Mouse (Mus musculus): ENCODE measurements around the gene Olfr544. TPM values are rescaled to one million over a fixed set of nuclear protein-coding genes. Genes with fewer than 3 reads are reported as not detected.

Gene Olfr544
- polyA plus RNA-seq, 1 experiment from 2014 or later = 0.03 TPM

DNA sequence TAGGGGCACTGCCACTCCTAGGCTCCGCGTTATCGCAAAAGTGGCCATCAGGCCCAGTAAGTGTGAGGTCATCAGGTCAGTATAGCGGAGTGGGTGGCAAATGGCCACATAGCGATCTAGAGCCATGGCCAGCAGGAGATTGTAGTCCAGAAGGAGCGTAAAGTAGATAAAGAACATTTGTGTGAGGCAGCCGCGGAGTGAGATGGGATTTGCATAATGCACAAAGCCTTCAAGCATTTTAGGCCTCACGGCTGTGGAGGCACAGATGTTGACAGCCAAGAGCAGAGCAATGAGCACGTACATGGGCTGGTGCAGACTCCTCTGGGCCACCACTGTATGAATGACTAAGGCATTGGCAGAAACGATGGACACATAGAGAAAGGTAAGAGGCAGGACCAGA lies 10.7 kb downstream of the Olfr544 start:
- ATAC-seq (ENCODE audit: low read depth) = no peak
- Histone ChIP-seq H3K9me3 (replicated peaks) (no peaks in the 10 kb centered on the region), H3K27me3 (no peaks in the 10 kb centered on the region), H3K9ac (no peak overlapping the region), H3K4me3 (replicated peaks) (no peak overlapping the region), H3K4me2 (no peak overlapping the region), H3K27ac (no peak overlapping the region), H3K36me3 (0 out of 2 replicates have a peak, but pooled peaks cover 3% of the 10 kb centered on the region), H3K4me1 (replicated peaks) (0 out of 2 replicates have a peak, but pooled peaks cover 6% of the 10 kb centered on the region)
- DNase-seq = no peak
- 80% methylated on average over 11 of the region's 11 CpGs for WGBS (ENCODE audit: insufficient replicate concordance)

DNA sequence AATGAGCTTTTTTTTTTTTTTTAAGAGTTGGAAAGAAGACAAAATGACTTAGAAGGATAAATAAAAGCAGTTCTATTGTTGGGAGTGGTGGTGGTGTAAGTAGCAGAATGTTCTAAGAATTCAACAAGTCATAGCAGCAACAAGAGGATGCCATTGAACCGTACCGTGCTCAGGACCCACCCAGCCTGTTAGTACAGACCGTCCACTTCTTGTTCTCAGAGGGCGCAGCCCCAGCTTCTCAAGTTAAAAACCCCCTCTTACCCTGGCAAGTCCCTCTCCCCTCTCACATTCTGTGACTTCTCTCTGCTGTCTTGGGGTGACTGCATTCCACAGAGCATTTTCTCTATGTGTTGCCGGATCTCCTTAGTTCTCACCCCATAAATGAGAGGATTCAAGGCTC lies 11.5 kb downstream of the Olfr544 start:
- Histone ChIP-seq H3K4me2 (no peak overlapping the region), H3K9me3 (replicated peaks) (no peaks in the 10 kb centered on the region), H3K9ac (no peak overlapping the region), H3K27ac (no peak overlapping the region), H3K4me1 (replicated peaks) (0 out of 2 replicates have a peak, but pooled peaks cover 6% of the 10 kb centered on the region), H3K36me3 (0 out of 2 replicates have a peak, but pooled peaks cover 3% of the 10 kb centered on the region), H3K4me3 (replicated peaks) (no peak overlapping the region), H3K27me3 (no peaks in the 10 kb centered on the region)
- ATAC-seq (ENCODE audit: low read depth) = no peak
- no peak for DNase-seq
- WGBS (ENCODE audit: insufficient replicate concordance) = 86% methylated on average over 5 of the region's 5 CpGs

DNA sequence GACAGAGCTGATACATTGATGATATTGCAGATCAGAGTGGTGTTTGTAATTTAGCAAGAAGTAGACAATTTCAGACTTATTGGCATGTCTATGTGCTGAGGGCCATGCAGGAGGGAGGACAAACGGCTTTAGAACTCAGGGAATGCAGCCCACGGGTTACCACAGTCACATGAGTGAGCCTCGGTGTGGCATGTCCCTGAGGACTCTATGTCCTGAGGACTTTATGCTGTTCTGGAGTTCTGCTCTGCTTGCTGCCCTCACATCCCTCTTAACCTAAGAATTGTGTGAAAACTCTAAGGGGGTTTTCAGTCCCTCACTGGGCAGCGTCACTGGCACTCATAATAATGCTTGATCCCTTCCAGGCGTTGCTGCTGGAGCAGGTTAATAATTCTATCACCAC lies 15.4 kb downstream of the Olfr544 start:
- H3K9ac ChIP-seq = no peak overlapping the region
- no peak overlapping the region for H3K4me2 ChIP-seq
- no peak overlapping the region for H3K27ac ChIP-seq
- H3K27me3 ChIP-seq = no peaks in the 10 kb centered on the region
- no peak for ATAC-seq (ENCODE audit: low read depth)
- H3K4me1 ChIP-seq (replicated peaks) = no peaks in the 10 kb centered on the region
- H3K4me3 ChIP-seq (replicated peaks) = no peak overlapping the region
- H3K9me3 ChIP-seq (replicated peaks) = no peaks in the 10 kb centered on the region
- peaks cover 41% of the 10 kb centered on the region for H3K36me3 ChIP-seq
- DNase-seq = no peak
- WGBS (ENCODE audit: insufficient replicate concordance) = 62% methylated on average over 5 of the region's 5 CpGs

DNA sequence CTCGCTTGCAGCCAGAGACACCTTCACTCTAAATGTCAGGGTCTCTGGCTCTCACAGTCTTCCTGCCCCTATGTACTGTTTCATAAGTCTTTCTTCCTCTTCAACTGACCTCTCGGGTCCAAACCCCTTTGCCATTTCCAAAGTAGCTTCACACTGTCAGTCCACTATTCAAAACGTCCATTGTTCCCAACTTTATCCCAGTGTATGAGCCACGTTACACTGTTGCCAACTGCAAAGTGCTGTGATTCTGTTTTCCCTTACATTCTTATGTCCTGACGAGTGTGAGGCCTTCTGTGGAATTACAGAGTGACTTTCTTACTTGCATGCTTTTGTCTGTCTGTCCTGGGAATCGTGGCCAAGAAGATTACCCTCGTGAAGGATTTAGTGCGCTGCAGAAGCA lies 20.5 kb downstream of the Olfr544 start:
- H3K27me3 ChIP-seq = no peaks in the 10 kb centered on the region
- no peaks in the 10 kb centered on the region for H3K4me1 ChIP-seq (replicated peaks)
- no peaks in the 10 kb centered on the region for H3K9me3 ChIP-seq (replicated peaks)
- H3K9ac ChIP-seq = no peak overlapping the region
- no peak overlapping the region for H3K4me2 ChIP-seq
- H3K4me3 ChIP-seq (replicated peaks) = no peak overlapping the region
- ATAC-seq (ENCODE audit: low read depth) (no peak), DNase-seq (no peak)
- no peak overlapping the region for H3K27ac ChIP-seq
- WGBS (ENCODE audit: insufficient replicate concordance) = 88% methylated on average over 8 of the region's 8 CpGs
- H3K36me3 ChIP-seq = peaks cover 88% of the 10 kb centered on the region

DNA sequence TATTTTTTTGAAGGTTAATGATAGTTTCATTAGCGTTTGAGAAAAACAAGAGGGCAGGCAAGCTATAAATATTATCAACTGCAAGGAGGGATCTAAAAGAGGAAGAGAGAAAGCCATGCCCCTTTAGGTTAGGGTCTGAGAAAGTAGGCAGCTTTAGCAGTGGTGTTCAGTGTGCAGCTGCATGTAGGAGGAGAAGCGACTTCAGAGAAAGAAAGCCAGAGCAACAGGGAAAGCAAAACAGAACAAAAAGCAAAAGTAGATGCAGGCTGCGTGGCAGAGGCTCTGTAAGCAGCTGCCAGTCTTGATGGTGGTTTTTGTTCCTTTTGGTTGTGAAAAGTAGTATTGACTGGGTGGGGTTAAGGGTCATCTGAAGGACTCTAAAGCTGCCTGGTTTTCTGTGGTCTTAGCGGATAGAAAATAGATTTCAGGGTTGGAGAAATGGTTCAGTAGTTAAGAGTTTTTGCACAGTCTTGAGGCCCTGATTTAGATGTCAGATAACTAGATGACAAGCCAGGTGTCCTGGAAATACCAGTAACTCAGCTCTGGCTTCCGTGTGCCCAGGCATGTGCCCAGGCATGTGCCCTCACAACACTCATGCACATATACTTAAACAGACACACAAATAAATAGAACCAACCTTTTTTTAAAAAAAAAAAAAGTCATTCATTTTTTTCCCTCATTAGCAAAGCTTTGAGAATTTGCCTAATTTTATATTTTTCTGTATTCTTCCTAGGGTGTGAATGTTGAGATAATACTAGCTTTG lies 29.3 kb downstream of the Olfr544 start:
- Histone ChIP-seq H3K4me3 (replicated peaks) (no peak overlapping the region), H3K9ac (no peak overlapping the region), H3K36me3 (peaks cover 97% of the 10 kb centered on the region), H3K4me2 (no peak overlapping the region), H3K27ac (no peak overlapping the region), H3K4me1 (replicated peaks) (0 out of 2 replicates have a peak, but pooled peaks cover 2% of the 10 kb centered on the region), H3K27me3 (no peaks in the 10 kb centered on the region), H3K9me3 (replicated peaks) (no peaks in the 10 kb centered on the region)
- 84% methylated on average over 5 of the region's 5 CpGs for WGBS (ENCODE audit: insufficient replicate concordance)
- DNase-seq (no peak), ATAC-seq (ENCODE audit: low read depth) (no peak)

DNA sequence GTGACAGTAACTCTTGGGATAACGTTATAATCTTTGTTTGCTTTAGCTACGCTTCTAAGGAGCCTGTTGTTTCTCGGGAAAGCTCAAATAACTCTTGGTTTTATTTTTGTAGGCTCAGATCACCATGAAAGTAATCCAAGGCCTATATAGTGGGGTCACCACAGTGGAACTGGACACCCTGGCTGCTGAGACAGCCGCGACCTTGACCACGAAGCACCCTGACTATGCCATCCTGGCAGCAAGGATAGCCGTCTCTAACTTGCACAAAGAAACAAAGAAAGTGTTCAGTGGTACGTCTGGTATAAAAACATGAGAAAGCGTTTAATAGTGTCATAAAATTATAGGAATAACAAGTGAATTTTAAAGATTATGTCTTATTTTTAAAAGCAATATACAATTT lies 41.7 kb downstream of the Olfr544 start:
- peaks cover 70% of the 10 kb centered on the region for H3K36me3 ChIP-seq
- no peaks in the 10 kb centered on the region for H3K9me3 ChIP-seq (replicated peaks)
- H3K9ac ChIP-seq = no peak overlapping the region
- no peaks in the 10 kb centered on the region for H3K27me3 ChIP-seq
- no peak overlapping the region for H3K27ac ChIP-seq
- ATAC-seq (ENCODE audit: low read depth) (no peak), DNase-seq (no peak)
- H3K4me1 ChIP-seq (replicated peaks) = peaks cover 22% of the 10 kb centered on the region
- WGBS (ENCODE audit: insufficient replicate concordance) = 94% methylated on average over 9 of the region's 9 CpGs
- no peak overlapping the region for H3K4me3 ChIP-seq (replicated peaks)
- H3K4me2 ChIP-seq = no peak overlapping the region

DNA sequence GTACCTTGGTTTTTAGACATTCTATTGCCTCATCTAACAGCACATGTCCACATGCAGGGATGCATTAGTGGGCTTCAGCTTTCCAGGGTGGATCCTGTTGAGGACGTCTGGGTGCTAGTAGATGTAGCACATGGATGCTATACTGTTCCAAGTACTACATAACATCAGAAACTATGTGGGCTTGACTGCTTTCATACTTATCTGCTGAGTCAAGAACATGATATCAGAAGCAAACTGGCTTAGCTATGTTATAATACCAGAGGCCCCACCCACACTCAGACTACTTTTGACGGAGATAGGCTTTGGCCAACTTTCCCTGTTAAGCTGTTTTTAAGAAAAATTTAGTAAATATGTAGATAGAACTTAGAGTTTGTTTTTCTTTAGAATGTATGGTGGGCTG lies 43.8 kb downstream of the Olfr544 start:
- H3K9me3 ChIP-seq (replicated peaks) = no peaks in the 10 kb centered on the region
- H3K27me3 ChIP-seq = no peaks in the 10 kb centered on the region
- ATAC-seq (ENCODE audit: low read depth) (peak; percentile 77), DNase-seq (peak; percentile 64)
- peaks cover 49% of the 10 kb centered on the region for H3K36me3 ChIP-seq
- peak overlapping the region; percentile 86 for H3K4me3 ChIP-seq (replicated peaks)
- WGBS (ENCODE audit: insufficient replicate concordance) = 21% methylated on average over 2 of the region's 2 CpGs
- peaks cover 29% of the 10 kb centered on the region for H3K4me1 ChIP-seq (replicated peaks)
- H3K27ac ChIP-seq = peak overlapping the region; percentile 94
- H3K4me2 ChIP-seq = peak overlapping the region; percentile 92
- H3K9ac ChIP-seq = peak overlapping the region; percentile 80

DNA sequence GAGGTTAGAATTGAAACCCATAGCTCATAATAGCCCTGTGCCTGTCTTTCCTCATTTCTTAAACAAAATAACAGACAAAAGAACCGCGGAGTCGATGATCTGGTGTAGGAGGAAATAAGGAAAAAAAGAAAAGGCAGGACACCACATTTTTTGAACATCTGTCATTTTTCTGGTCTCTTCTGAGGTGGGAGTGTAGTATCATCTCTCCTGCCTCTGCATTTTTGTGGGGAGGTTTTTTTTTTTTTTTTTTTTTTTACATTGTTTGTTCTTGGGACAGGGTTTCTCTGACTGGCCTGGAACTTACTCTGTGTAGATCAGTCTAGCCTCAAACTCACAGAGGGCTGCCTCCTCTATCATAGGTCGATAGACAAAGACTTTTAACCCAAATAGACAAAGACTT lies 45.7 kb downstream of the Olfr544 start:
- H3K4me1 ChIP-seq (replicated peaks) = peaks cover 29% of the 10 kb centered on the region
- H3K9ac ChIP-seq = peak overlapping the region; percentile 96
- no peaks in the 10 kb centered on the region for H3K27me3 ChIP-seq
- peak overlapping the region; percentile 86 for H3K4me3 ChIP-seq (replicated peaks)
- no peaks in the 10 kb centered on the region for H3K9me3 ChIP-seq (replicated peaks)
- ATAC-seq (ENCODE audit: low read depth) = no peak
- peak overlapping the region; percentile 94 for H3K27ac ChIP-seq
- peaks cover 33% of the 10 kb centered on the region for H3K36me3 ChIP-seq
- peak overlapping the region; percentile 92 for H3K4me2 ChIP-seq
- no peak for DNase-seq
- WGBS (ENCODE audit: insufficient replicate concordance) = 1% methylated on average over 4 of the region's 4 CpGs

DNA sequence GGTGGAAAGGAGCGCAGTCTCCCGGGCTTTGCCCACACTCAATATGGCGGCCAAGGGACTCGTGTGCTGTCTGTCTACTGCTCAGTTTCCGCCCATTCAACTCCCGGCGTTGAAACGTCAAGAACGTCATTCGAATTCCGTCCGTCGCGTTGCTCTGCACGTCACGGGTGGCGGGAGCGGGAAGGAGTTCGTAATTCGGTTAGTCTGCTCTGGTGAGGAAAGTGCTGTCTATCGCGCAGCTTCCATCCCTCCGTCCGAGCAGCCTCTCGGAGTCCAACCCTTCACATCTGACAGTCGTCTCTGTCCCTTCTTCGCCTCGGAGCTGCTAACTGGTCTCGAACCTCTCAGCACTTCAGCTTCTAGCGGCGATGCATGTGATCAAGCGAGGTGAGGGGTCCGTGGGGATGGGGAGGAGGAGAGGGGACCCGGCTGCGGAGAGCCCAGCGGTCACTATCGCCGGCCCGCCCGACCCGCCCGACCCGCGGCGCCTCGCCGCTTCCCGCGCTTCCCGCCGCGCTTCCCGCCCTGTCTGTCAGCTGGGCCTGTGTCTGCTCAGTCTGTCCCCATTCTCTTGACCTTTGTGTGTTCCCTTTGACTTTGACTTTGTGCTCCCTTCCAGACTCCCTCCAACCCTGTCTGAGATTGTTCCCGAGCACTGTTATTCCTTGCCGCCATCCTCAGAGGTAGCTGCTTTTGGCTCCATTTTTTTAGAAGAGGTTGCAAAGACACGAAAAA lies 46.3 kb downstream of the Olfr544 start, which contains the start of gene Rrm1:
Gene Rrm1, plus strand, starts transcription at position 39 of the 735 bp plus-strand sequence.
- peak; percentile 93 for DNase-seq
- Histone ChIP-seq H3K36me3 (peaks cover 28% of the 10 kb centered on the region), H3K27me3 (no peaks in the 10 kb centered on the region), H3K9ac (peak within 1 kb of the TSS; percentile 96), H3K4me1 (replicated peaks) (peaks cover 29% of the 10 kb centered on the region), H3K27ac (peak within 1 kb of the TSS; percentile 94), H3K4me3 (replicated peaks) (peak within 1 kb of the TSS; percentile 86), H3K4me2 (peak within 1 kb of the TSS; percentile 92), H3K9me3 (replicated peaks) (no peaks in the 10 kb centered on the region)
- peak; percentile 90 for ATAC-seq (ENCODE audit: low read depth)
- WGBS (ENCODE audit: insufficient replicate concordance) = under 1% methylated on average over 56 of the region's 56 CpGs

DNA sequence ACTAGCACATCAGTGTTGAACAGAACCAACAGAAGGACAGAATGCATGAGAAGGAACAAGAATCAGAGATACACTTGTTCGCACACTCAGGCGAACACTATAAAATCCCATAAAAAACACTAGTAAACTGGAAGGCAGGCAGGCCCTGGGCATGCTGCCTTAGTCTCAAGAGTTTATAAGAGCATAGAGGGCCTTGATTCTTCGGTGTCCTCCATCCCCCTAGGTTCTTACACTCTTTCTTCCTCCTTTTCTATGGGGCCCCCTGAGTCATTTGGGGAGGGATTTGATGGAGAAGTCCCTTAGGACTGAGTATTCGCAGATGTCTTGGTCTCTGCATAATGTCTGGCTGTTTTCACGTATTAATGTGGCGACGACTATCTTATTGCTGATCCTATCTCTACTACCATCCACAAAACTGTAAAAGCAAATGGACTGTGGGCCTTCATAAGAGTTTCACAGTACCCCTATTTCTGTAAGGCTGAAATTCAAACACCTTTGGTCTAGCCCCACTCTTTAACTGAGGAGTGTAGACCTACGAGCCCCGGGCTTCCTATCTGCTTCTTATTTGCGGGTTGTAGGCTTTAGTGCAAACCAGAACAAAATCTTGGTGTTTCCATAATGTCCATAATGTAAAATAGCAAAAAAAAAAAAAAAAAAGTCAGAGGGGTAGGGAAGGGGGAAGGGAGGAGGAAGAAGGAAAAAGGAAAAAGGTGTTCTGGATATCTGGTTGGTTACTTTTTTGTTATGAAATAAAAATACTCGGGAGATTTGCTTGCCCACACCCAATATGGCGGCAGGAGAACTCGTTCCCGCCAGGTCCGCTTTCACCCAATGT lies 47.1 kb downstream of the Olfr544 start:
- H3K27ac ChIP-seq = peak overlapping the region; percentile 94
- peaks cover 20% of the 10 kb centered on the region for H3K36me3 ChIP-seq
- H3K4me3 ChIP-seq (replicated peaks) = peak overlapping the region; percentile 86
- H3K4me1 ChIP-seq (replicated peaks) = peaks cover 27% of the 10 kb centered on the region
- WGBS (ENCODE audit: insufficient replicate concordance) = 46% methylated on average over 15 of the region's 15 CpGs
- DNase-seq (no peak), ATAC-seq (ENCODE audit: low read depth) (no peak)
- H3K9ac ChIP-seq = 0 out of 2 replicates have a peak overlapping the region, but pooled peaks have one; percentile 19
- H3K27me3 ChIP-seq = no peaks in the 10 kb centered on the region
- H3K9me3 ChIP-seq (replicated peaks) = no peaks in the 10 kb centered on the region
- H3K4me2 ChIP-seq = peak overlapping the region; percentile 92

DNA sequence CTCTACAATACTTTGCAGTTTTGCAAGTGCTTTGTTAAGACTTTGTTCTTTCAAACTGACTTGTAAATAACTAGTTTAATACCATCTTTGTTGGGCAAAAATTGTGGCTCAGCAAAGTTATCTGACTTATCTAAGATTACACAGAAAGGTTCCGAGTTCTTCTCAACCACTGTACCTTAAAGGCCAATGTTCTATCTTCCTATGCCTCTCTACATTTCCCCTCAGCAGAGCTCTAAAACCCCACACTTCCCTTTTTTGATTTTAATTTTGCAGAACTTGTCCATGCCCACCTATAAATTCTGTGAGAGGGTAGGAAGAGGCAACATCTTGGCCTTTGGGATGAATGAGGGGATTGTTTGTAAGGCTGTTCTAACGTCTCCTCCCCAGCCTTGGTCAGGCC lies 53.8 kb downstream of the Olfr544 start:
- Histone ChIP-seq H3K4me3 (replicated peaks) (no peak overlapping the region), H3K9me3 (replicated peaks) (no peaks in the 10 kb centered on the region), H3K9ac (no peak overlapping the region), H3K36me3 (0 out of 2 replicates have a peak, but pooled peaks cover 12% of the 10 kb centered on the region), H3K4me1 (replicated peaks) (peaks cover 4% of the 10 kb centered on the region; the same call in 1 of the 2 replicates), H3K4me2 (no peak overlapping the region), H3K27me3 (no peaks in the 10 kb centered on the region), H3K27ac (no peak overlapping the region)
- WGBS (ENCODE audit: insufficient replicate concordance) = 54% methylated on average over 2 of the region's 2 CpGs
- ATAC-seq (ENCODE audit: low read depth) = no peak
- DNase-seq = no peak
